Mouse (Mus musculus) limb, embryonic 14.5 days (tissue): ENCODE data around the gene Rhoj. TPM values are rescaled to one million over a fixed set of nuclear protein-coding genes. Genes with fewer than 3 reads are reported as not detected.

Experiments used
- ATAC-seq: fragments of 200-750 bp; cut with Nextera tagmentation; 2 replicates; pipeline ENCODE4 v1.8.0; 2017; ENCODE audit warnings: low read depth, moderate number of reproducible peaks, moderate TSS enrichment; ENCODE audit not compliant: low FRiP score
- DNase-seq: peaks from one replicate; pipeline ENCODE4 v3.0.0-alpha.2; 2015; ENCODE audit warnings: low spot score
- H3K27ac ChIP-seq: fragments of 300-500 bp; sonication (generic); replicated peaks from 2 replicates; pipeline ENCODE4 v1.5.1; 2014; ENCODE audit warnings: low read depth, mild to moderate bottlenecking, low read length, moderate library complexity, mixed read lengths
- H3K27me3 ChIP-seq: fragments of 300-500 bp; sonication (generic); 2 replicates; pipeline ENCODE4 v1.6.1; 2014; ENCODE audit warnings: low read length, mixed read lengths; ENCODE audit not compliant: control insufficient read depth, insufficient read depth
- H3K36me3 ChIP-seq: fragments of 300-500 bp; sonication (generic); 2 replicates; pipeline ENCODE4 v1.6.1; 2014; ENCODE audit warnings: mild to moderate bottlenecking, low read length, moderate library complexity, mixed read lengths; ENCODE audit not compliant: control insufficient read depth, insufficient read depth
- H3K4me1 ChIP-seq: fragments of 300-500 bp; sonication (generic); 2 replicates; pipeline ENCODE4 v1.6.1; 2014; ENCODE audit warnings: antibody characterized with exemption, low read length, mixed read lengths; ENCODE audit not compliant: control insufficient read depth, insufficient read depth
- H3K4me2 ChIP-seq: fragments of 300-500 bp; sonication (generic); replicated peaks from 2 replicates; pipeline ENCODE4 v1.6.1; 2014; ENCODE audit warnings: low read depth, mild to moderate bottlenecking, low read length, moderate library complexity; ENCODE audit not compliant: severe bottlenecking
- H3K4me3 ChIP-seq: fragments of 300-500 bp; sonication (generic); replicated peaks from 2 replicates; pipeline ENCODE4 v1.5.1; 2014; ENCODE audit warnings: low read length
- H3K9ac ChIP-seq: fragments of 300-500 bp; sonication (generic); 2 replicates; pipeline ENCODE4 v1.6.1; 2014; ENCODE audit warnings: mild to moderate bottlenecking, low read depth, low read length, moderate library complexity; ENCODE audit not compliant: severe bottlenecking
- H3K9me3 ChIP-seq: fragments of 300-500 bp; sonication (generic); 2 replicates; pipeline ENCODE4 v1.6.1; 2016; ENCODE audit warnings: low read length; ENCODE audit not compliant: control insufficient read depth
- POLR2A ChIP-seq: fragments of 200-500 bp; IDR thresholded peaks from 2 replicates; pipeline ENCODE4 v1.8.0; 2012; ENCODE audit warnings: inconsistent platforms, mild to moderate bottlenecking, moderate library complexity, borderline replicate concordance; ENCODE audit not compliant: insufficient read depth, insufficient read length; ENCODE audit errors: extremely low read depth
- WGBS: fragments of 180-500 bp; shearing (Covaris S2); extraction: QIAGEN DNeasy Blood & Tissue Kit; methylation state at CpG from one replicate; pipeline ENCODE4 v1.1.7; 2014; 5-methylcytosine and 5-hydroxymethylcytosine counted together
- polyA plus RNA-seq, 2 experiments: library from polyadenylated mRNA; depleted of rRNA in 1 of 2; stranded (reverse) in 1 of 2; unstranded in 1 of 2; fragments of >200 nt; fragmentation: Nextera tagmentation in 1 of 2; extraction: Ambion mirVana in 1 of 2; gene quantifications; 2 replicates each; pipeline versions ENCODE4 v1.2.1 to v1.2.3; 2012 to 2014

The Rhoj gene
- polyA plus RNA-seq, 2 experiments: 80.1 to 99.9 TPM

GRCm38 (mm10) chr12:75283226-75283625, 24.9 kb upstream of the Rhoj start:
- H3K27ac ChIP-seq: no peak overlapping the region
- H3K4me3 ChIP-seq: no peak overlapping the region
- WGBS: 51% methylated on average over 2 of the region's 2 CpGs
- H3K36me3 ChIP-seq: no peaks in the 10 kb centered on the region
- H3K4me2 ChIP-seq: no peak overlapping the region
- H3K9ac ChIP-seq: no peak overlapping the region
- no peaks in the 10 kb centered on the region for H3K9me3 ChIP-seq
- peaks cover 10% of the 10 kb centered on the region; the same call in 1 of the 2 replicates for H3K4me1 ChIP-seq
- DNase-seq: no peak
- no peak for TF ChIP-seq POLR2A
- H3K27me3 ChIP-seq: no peaks in the 10 kb centered on the region
- no peak for ATAC-seq

- TF ChIP-seq POLR2A: no peak
- no peak overlapping the region for H3K4me3 ChIP-seq
- H3K27ac ChIP-seq: no peak overlapping the region; the same call in 1 of the 2 replicates
- no peaks in the 10 kb centered on the region for H3K9me3 ChIP-seq
- ATAC-seq (peak; percentile 72), DNase-seq (no peak)
- no peak overlapping the region for H3K9ac ChIP-seq
- no peak overlapping the region for H3K4me2 ChIP-seq
- H3K4me1 ChIP-seq: peaks cover 10% of the 10 kb centered on the region; the same call in 1 of the 2 replicates
- WGBS: 50% methylated on average over 3 of the region's 3 CpGs
- no peaks in the 10 kb centered on the region for H3K36me3 ChIP-seq
- H3K27me3 ChIP-seq: no peaks in the 10 kb centered on the region
These were observed 22.0 kb upstream of the Rhoj start for GRCm38 (mm10) chr12:75286166-75286565.

GRCm38 (mm10) chr12:75290524-75290923, 17.6 kb upstream of the Rhoj start:
- ATAC-seq: no peak

GRCm38 (mm10) chr12:75291556-75291955, 16.6 kb upstream of the Rhoj start:
- no peak for TF ChIP-seq POLR2A
- no peak overlapping the region for H3K4me3 ChIP-seq
- no peak overlapping the region for H3K9ac ChIP-seq
- H3K36me3 ChIP-seq: no peaks in the 10 kb centered on the region
- ATAC-seq: no peak
- H3K9me3 ChIP-seq: no peaks in the 10 kb centered on the region
- H3K4me2 ChIP-seq: no peak overlapping the region
- 90% methylated on average over 5 of the region's 5 CpGs for WGBS
- no peaks in the 10 kb centered on the region for H3K4me1 ChIP-seq
- no peak overlapping the region for H3K27ac ChIP-seq
- no peaks in the 10 kb centered on the region for H3K27me3 ChIP-seq
- DNase-seq: no peak

More at GRCm38 (mm10) chr12:75290524-75290923, 17.6 kb upstream of the Rhoj start:
- no peaks in the 10 kb centered on the region for H3K9me3 ChIP-seq
- TF ChIP-seq POLR2A: no peak
- H3K4me2 ChIP-seq: no peak overlapping the region
- DNase-seq: no peak
- no peaks in the 10 kb centered on the region for H3K27me3 ChIP-seq
- H3K27ac ChIP-seq: no peak overlapping the region
- peaks cover 6% of the 10 kb centered on the region; the same call in 1 of the 2 replicates for H3K4me1 ChIP-seq
- no peaks in the 10 kb centered on the region for H3K36me3 ChIP-seq
- WGBS: 58% methylated on average over 2 of the region's 2 CpGs
- no peak overlapping the region for H3K9ac ChIP-seq
- no peak overlapping the region for H3K4me3 ChIP-seq

- no peak for DNase-seq
- TF ChIP-seq POLR2A: no peak
- Histone ChIP-seq H3K4me1 (no peaks in the 10 kb centered on the region), H3K9ac (no peak overlapping the region), H3K4me3 (no peak overlapping the region), H3K36me3 (no peaks in the 10 kb centered on the region), H3K9me3 (no peaks in the 10 kb centered on the region), H3K27me3 (no peaks in the 10 kb centered on the region), H3K27ac (no peak overlapping the region), H3K4me2 (no peak overlapping the region)
- ATAC-seq: no peak
- WGBS: 85% methylated on average over 6 of the region's 6 CpGs
These were observed 15.2 kb upstream of the Rhoj start for GRCm38 (mm10) chr12:75292939-75293338.

- WGBS: 64% methylated on average over 1 of the region's 1 CpGs
- Histone ChIP-seq H3K27ac (no peak overlapping the region), H3K9me3 (no peaks in the 10 kb centered on the region), H3K4me2 (no peak overlapping the region), H3K4me3 (no peak overlapping the region), H3K4me1 (no peaks in the 10 kb centered on the region), H3K27me3 (no peaks in the 10 kb centered on the region), H3K36me3 (no peaks in the 10 kb centered on the region), H3K9ac (no peak overlapping the region)
- ATAC-seq (no peak), DNase-seq (no peak)
- TF ChIP-seq POLR2A: no peak
These were observed 8.3 kb upstream of the Rhoj start for GRCm38 (mm10) chr12:75299865-75300264.
